Mouse (Mus musculus): ENCODE results near the gene Gja4. TPM values are rescaled to one million over a fixed set of nuclear protein-coding genes. Genes with fewer than 3 reads are reported as not detected.

Gene Gja4
- polyA plus RNA-seq, 1 experiment: 17.8 TPM

DNA sequence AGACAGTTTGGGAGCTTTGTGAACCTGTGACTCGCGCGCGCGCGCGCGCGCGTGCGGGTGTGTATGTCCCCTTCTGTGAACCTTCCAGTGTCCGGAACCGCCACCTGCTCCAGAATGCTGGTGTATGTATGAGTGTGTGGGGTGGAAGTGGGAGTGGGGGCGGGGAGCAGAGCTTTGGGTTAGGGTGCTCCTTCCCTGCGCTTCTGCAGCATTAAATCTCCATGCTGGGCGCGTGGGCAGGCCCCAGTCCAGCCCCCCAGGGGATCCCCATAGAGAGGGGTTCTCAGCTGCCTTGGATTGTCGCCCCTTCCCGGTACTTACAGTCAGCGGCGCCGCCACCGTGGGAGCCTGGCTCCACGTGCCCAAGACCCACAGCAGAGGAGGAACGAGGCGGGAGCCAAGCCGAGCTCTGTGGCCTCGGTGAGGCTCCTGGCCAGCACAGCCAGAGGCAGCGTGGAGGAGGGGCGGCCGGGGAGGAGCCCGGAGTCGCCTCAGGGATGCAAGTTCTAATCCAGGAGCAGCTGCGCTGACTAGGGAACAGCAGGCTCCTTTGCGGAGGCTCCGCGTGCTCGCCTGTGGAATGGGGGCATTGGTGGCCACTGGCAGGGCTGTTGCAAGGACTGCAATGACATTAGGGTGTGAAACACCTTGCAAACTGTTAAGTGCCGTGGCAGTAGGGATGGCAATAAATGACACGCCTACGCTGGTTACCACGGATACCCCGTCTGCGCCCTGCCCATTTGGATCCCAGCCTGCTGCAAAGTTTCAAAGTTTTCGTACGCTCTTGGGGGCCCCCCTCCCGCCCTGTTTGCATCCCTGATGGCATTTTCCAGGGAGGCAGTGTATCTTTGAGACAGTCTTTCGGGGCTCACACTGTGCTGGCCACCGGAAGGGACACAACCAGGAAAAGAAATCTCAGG lies 16.6 kb upstream of the Gja4 start, which contains the start of gene Gjb3:
Gjb3 (minus strand) TSS at position 664 of the 920 bp plus-strand sequence.
- Histone ChIP-seq H3K36me3 (ENCODE audit: control insufficient read depth, insufficient read depth, low read length) (no peaks in the 10 kb centered on the region), H3K4me3 (ENCODE audit: insufficient read depth, low read depth, low read length) (no peak within 1 kb of the TSS), H3K27me3 (replicated peaks; ENCODE audit: control insufficient read depth, insufficient read depth, low read length) (no peaks in the 10 kb centered on the region; the same call in 1 of the 2 replicates)

DNA sequence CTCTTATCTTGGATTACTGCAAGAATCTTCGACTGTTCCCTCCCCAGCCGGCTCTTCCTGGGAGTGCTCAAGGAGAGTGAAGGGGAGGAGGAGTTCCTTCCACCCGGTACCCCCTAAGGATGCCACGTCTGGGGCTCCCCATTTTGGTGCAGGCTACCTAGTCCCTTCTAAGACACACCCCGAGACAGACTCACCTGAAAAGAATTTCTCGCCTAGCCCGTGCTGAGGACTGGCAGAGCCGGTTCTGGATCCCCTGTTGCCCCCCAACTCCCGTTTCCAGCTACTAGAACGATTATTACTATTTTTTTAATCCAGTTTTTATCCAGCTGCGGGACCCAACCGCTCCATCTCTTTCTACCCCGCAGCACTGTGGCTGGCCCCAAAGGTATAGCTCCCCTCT lies 15.9 kb upstream of the Gja4 start:
- Histone ChIP-seq H3K27ac (ENCODE audit: insufficient read depth, low read depth, low read length) (no peak overlapping the region), H3K4me1 (ENCODE audit: control insufficient read depth, insufficient read depth, low read length) (no peaks in the 10 kb centered on the region), H3K36me3 (ENCODE audit: control insufficient read depth, insufficient read depth, low read length) (no peaks in the 10 kb centered on the region), H3K27me3 (replicated peaks; ENCODE audit: control insufficient read depth, insufficient read depth, low read length) (no peaks in the 10 kb centered on the region; the same call in 1 of the 2 replicates), H3K4me3 (ENCODE audit: insufficient read depth, low read depth, low read length) (no peak overlapping the region)
- WGBS: 3% methylated on average over 13 of the region's 13 CpGs
- no peak for DNase-seq
- TF ChIP-seq POLR2A (IDR thresholded peaks at IDR 0.05; ENCODE audit: low read depth, low read length) (no peak), CTCF (conservative IDR thresholded peaks at IDR 0.05; ENCODE audit: insufficient read depth, insufficient read length, low read depth, low read length) (no peak)

More for the DNA sequence above, 16.6 kb upstream of the Gja4 start, which contains the start of gene Gjb3:
- H3K27ac ChIP-seq (ENCODE audit: insufficient read depth, low read depth, low read length): no peak within 1 kb of the TSS
- no peaks in the 10 kb centered on the region for H3K4me1 ChIP-seq (ENCODE audit: control insufficient read depth, insufficient read depth, low read length)
- WGBS: 2% methylated on average over 48 of the region's 49 CpGs
- no peak for DNase-seq
- TF ChIP-seq POLR2A (IDR thresholded peaks at IDR 0.05; ENCODE audit: low read depth, low read length) (no peak), CTCF (conservative IDR thresholded peaks at IDR 0.05; ENCODE audit: insufficient read depth, insufficient read length, low read depth, low read length) (no peak)

DNA sequence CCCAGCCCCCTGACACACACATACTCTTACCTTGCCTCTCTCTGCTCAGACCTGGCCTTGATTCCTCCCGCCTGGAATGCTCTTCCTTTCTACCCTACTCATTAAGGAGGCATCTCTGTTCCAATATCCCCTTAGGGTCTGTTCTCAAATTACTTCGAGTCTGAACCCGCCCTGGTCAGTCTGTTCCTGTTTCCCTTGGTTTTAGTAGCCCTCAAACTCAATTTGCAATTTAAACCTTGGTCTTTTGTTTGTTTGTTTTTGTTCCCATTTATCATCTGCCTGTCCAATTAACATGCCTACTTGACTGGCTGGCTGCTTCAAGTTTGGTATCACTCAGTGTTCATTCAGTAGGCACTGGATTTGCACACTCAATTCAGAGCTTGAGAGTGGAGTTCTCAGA lies 15.2 kb upstream of the Gja4 start:
- no peaks in the 10 kb centered on the region; the same call in 1 of the 2 replicates for H3K27me3 ChIP-seq (replicated peaks; ENCODE audit: control insufficient read depth, insufficient read depth, low read length)
- no peaks in the 10 kb centered on the region for H3K4me1 ChIP-seq (ENCODE audit: control insufficient read depth, insufficient read depth, low read length)
- TF ChIP-seq CTCF (conservative IDR thresholded peaks at IDR 0.05; ENCODE audit: insufficient read depth, insufficient read length, low read depth, low read length) (no peak), POLR2A (IDR thresholded peaks at IDR 0.05; ENCODE audit: low read depth, low read length) (no peak)
- 6% methylated on average over 3 of the region's 3 CpGs for WGBS
- no peak overlapping the region for H3K27ac ChIP-seq (ENCODE audit: insufficient read depth, low read depth, low read length)
- H3K4me3 ChIP-seq (ENCODE audit: insufficient read depth, low read depth, low read length): no peak overlapping the region
- DNase-seq: no peak
- no peaks in the 10 kb centered on the region for H3K36me3 ChIP-seq (ENCODE audit: control insufficient read depth, insufficient read depth, low read length)

DNA sequence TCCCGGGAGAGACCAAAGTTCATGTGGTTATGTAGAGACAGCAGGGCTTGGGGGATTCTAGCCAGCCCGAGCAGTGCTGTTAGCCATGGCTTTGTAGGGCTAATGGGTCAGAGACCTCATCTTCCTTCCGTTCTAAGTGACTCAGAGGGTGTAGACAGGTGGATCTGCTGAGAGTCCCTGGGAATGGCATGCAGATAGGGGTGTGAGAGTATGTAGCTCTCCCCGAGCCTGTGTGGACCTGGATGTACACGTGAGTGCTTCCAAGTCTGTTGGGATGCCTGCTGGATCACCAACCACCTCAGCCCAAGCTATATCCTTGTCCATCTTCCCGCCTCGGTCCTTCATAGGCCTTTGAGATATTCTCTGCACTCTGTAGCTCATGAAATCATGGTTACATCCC lies 14.5 kb upstream of the Gja4 start:
- no peak overlapping the region for H3K4me3 ChIP-seq (ENCODE audit: insufficient read depth, low read depth, low read length)
- WGBS: 58% methylated on average over 7 of the region's 7 CpGs
- H3K36me3 ChIP-seq (ENCODE audit: control insufficient read depth, insufficient read depth, low read length): no peaks in the 10 kb centered on the region
- H3K27me3 ChIP-seq (replicated peaks; ENCODE audit: control insufficient read depth, insufficient read depth, low read length): no peaks in the 10 kb centered on the region; the same call in 1 of the 2 replicates
- TF ChIP-seq POLR2A (IDR thresholded peaks at IDR 0.05; ENCODE audit: low read depth, low read length): no peak
- no peak overlapping the region for H3K27ac ChIP-seq (ENCODE audit: insufficient read depth, low read depth, low read length)
- H3K4me1 ChIP-seq (ENCODE audit: control insufficient read depth, insufficient read depth, low read length): no peaks in the 10 kb centered on the region
- no peak for DNase-seq

DNA sequence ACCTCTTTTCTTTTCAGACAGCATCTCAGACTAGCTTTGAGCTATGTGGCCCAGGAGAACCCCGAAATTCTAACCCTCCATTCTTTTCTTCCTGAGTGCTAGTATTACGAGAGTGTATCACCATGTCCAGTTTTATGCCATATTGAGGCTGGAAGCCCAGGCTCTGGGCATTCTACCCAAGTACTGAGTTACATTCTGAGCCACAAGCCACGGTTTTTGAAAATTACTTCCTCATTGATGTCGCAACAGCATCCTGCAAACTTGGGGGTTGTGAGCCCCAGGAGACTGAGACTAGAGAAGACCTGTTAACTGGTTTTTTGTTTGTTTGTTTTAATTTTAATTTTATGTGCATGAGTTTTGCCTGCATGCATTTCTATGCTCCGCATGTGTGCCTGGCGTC lies 13.9 kb upstream of the Gja4 start:
- DNase-seq: no peak
- H3K4me1 ChIP-seq (ENCODE audit: control insufficient read depth, insufficient read depth, low read length): no peaks in the 10 kb centered on the region
- 61% methylated on average over 6 of the region's 6 CpGs for WGBS
- H3K27me3 ChIP-seq (replicated peaks; ENCODE audit: control insufficient read depth, insufficient read depth, low read length): no peaks in the 10 kb centered on the region; the same call in 1 of the 2 replicates
- TF ChIP-seq POLR2A (IDR thresholded peaks at IDR 0.05; ENCODE audit: low read depth, low read length) (no peak), CTCF (conservative IDR thresholded peaks at IDR 0.05; ENCODE audit: insufficient read depth, insufficient read length, low read depth, low read length) (no peak)
- no peaks in the 10 kb centered on the region for H3K36me3 ChIP-seq (ENCODE audit: control insufficient read depth, insufficient read depth, low read length)
- H3K4me3 ChIP-seq (ENCODE audit: insufficient read depth, low read depth, low read length): no peak overlapping the region
- no peak overlapping the region for H3K27ac ChIP-seq (ENCODE audit: insufficient read depth, low read depth, low read length)

DNA sequence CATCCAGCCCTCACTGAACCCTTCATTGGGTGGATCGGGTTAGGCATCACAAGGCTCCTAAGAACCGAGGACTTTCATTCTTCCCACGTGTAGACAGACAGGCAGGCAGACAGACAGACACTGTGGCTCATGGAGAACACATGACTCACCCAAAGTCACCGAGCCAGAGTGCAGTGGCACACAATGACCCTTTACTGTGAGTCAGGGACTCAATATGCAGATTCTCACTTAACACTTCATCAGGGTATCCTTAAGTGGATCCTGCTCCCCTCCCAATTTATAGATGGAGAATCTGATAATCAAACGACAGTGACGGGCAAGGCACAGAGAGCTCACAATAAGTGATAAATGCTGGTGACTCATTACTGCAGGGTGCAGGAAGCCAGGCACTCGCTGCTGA lies 13.4 kb upstream of the Gja4 start:
- Histone ChIP-seq H3K4me3 (ENCODE audit: insufficient read depth, low read depth, low read length) (no peak overlapping the region), H3K27ac (ENCODE audit: insufficient read depth, low read depth, low read length) (no peak overlapping the region), H3K36me3 (ENCODE audit: control insufficient read depth, insufficient read depth, low read length) (no peaks in the 10 kb centered on the region), H3K27me3 (replicated peaks; ENCODE audit: control insufficient read depth, insufficient read depth, low read length) (no peaks in the 10 kb centered on the region; the same call in 1 of the 2 replicates), H3K4me1 (ENCODE audit: control insufficient read depth, insufficient read depth, low read length) (no peaks in the 10 kb centered on the region)
- no peak for DNase-seq
- 48% methylated on average over 7 of the region's 7 CpGs for WGBS
- TF ChIP-seq POLR2A (IDR thresholded peaks at IDR 0.05; ENCODE audit: low read depth, low read length) (no peak), CTCF (conservative IDR thresholded peaks at IDR 0.05; ENCODE audit: insufficient read depth, insufficient read length, low read depth, low read length) (no peak)

DNA sequence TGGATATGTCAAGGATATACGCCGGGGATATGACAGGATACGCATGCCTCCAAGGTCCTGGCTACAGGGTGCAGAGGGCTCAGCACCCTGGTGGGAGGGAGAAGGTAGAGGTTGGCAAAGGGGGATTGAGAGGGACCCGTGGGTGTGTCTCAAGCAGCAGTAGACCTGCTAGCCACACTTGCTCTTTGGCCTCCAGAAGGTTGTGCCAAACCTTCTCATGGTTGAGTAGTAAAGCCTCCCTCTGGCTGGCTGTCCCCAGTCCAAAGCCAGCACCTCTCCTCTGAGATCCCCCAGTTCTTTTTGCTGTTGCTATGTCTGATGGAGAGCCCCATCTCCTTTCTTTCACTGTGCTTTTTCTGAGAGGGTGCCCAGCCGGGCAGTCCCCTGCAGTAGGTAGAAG lies 11.4 kb upstream of the Gja4 start:
- no peaks in the 10 kb centered on the region; the same call in 1 of the 2 replicates for H3K27me3 ChIP-seq (replicated peaks; ENCODE audit: control insufficient read depth, insufficient read depth, low read length)
- H3K36me3 ChIP-seq (ENCODE audit: control insufficient read depth, insufficient read depth, low read length): no peaks in the 10 kb centered on the region
- H3K4me3 ChIP-seq (ENCODE audit: insufficient read depth, low read depth, low read length): no peak overlapping the region
- 68% methylated on average over 5 of the region's 5 CpGs for WGBS
- peak; percentile 70 for DNase-seq
- no peak for TF ChIP-seq POLR2A (IDR thresholded peaks at IDR 0.05; ENCODE audit: low read depth, low read length)
- no peak for TF ChIP-seq CTCF (conservative IDR thresholded peaks at IDR 0.05; ENCODE audit: insufficient read depth, insufficient read length, low read depth, low read length)
- H3K4me1 ChIP-seq (ENCODE audit: control insufficient read depth, insufficient read depth, low read length): no peaks in the 10 kb centered on the region
- H3K27ac ChIP-seq (ENCODE audit: insufficient read depth, low read depth, low read length): no peak overlapping the region
